Mouse (Mus musculus) heart, postnatal 0 days (tissue): ENCODE measurements around the gene Styx. TPM values are rescaled to one million over a fixed set of nuclear protein-coding genes. Genes with fewer than 3 reads are reported as not detected.

Source experiments
- ATAC-seq: fragments of 200-750 bp; cut with Nextera tagmentation; 2 replicates; pipeline ENCODE4 v1.8.0; 2017; ENCODE audit warnings: low read depth, moderate number of reproducible peaks, moderate library complexity; ENCODE audit not compliant: insufficient read depth
- DNase-seq: peaks from one replicate; pipeline ENCODE4 v3.0.0-alpha.2; 2016; ENCODE audit warnings: low spot score
- H3K27ac ChIP-seq: fragments of 300-500 bp; sonication (generic); 2 replicates; pipeline ENCODE4 v1.5.1; 2014; ENCODE audit warnings: low read depth, mild to moderate bottlenecking
- H3K27me3 ChIP-seq: fragments of 300-500 bp; sonication (generic); 2 replicates; pipeline ENCODE4 v1.6.1; 2014; ENCODE audit warnings: low read length, mixed read lengths; ENCODE audit not compliant: control insufficient read depth, insufficient read depth
- H3K36me3 ChIP-seq: fragments of 300-500 bp; sonication (generic); replicated peaks from 2 replicates; pipeline ENCODE4 v1.6.1; 2014; ENCODE audit warnings: low read length, mixed read lengths; ENCODE audit not compliant: control insufficient read depth, insufficient read depth
- H3K4me1 ChIP-seq: fragments of 300-500 bp; sonication (generic); 2 replicates; pipeline ENCODE4 v1.6.1; 2014; ENCODE audit warnings: antibody characterized with exemption; ENCODE audit not compliant: control insufficient read depth, insufficient read depth
- H3K4me2 ChIP-seq: fragments of 300-500 bp; sonication (generic); 2 replicates; pipeline ENCODE4 v1.6.1; 2014; ENCODE audit warnings: low read depth, mild to moderate bottlenecking, low read length, moderate library complexity
- H3K4me3 ChIP-seq: fragments of 300-500 bp; sonication (generic); 2 replicates; pipeline ENCODE4 v1.5.1; 2014; ENCODE audit warnings: low read depth, low read length
- H3K9ac ChIP-seq: fragments of 300-500 bp; sonication (generic); replicated peaks from 2 replicates; pipeline ENCODE4 v1.6.1; 2014; ENCODE audit warnings: low read depth, low read length, mixed read lengths
- H3K9me3 ChIP-seq: fragments of 300-500 bp; sonication (generic); replicated peaks from 2 replicates; pipeline ENCODE4 v1.6.1; 2016; ENCODE audit warnings: low read length; ENCODE audit not compliant: control insufficient read depth
- CTCF ChIP-seq: IDR thresholded peaks from 2 replicates; pipeline ENCODE4 v1.5.1; 2016; ENCODE audit warnings: antibody characterized with exemption, control low read depth, low read depth
- EP300 ChIP-seq: IDR thresholded peaks from 2 replicates; pipeline ENCODE4 v1.6.1; 2016; ENCODE audit warnings: antibody characterized with exemption, low read depth
- WGBS: fragments of 180-500 bp; shearing (Covaris S2); extraction: QIAGEN DNeasy Blood & Tissue Kit; methylation state at CpG from one replicate; pipeline ENCODE4 v1.1.7; 2014; 5-methylcytosine and 5-hydroxymethylcytosine counted together
- polyA plus RNA-seq: library from polyadenylated mRNA; unstranded; fragments of >200 nt; fragmentation: Nextera tagmentation; extraction: Ambion mirVana; gene quantifications from 2 replicates; pipeline ENCODE4 v1.2.1, GENCODE M21; 2015
- total RNA-seq: library from RNA; depleted of rRNA; stranded (reverse); fragments of >200 nt; gene quantifications from 2 replicates; pipeline ENCODE4 v1.2.3, GENCODE M21; 2014; ENCODE audit warnings: low replicate concordance

Gene Styx
- total and polyA plus RNA-seq, 2 experiments from 2014 or later: 11.9 to 69.9 TPM

DNA sequence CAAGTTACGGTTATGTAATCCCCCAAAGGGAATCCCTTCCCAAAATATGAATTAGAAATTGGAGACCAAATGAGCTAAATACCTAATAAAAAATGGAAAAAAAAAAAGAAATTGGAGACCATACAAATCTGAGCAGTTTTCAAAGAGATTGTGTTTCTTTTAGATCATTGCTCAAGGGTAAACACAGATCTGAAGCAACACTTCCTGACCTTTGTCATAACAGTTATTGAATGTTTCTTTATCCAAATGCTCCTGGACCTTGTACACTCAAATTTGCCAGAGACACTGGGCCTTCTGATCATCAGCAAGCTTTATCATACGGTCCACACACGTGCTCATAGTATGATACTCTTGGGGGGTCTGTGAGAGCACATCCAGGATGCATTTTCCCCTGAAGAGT lies 67.7 kb downstream of the Styx start:
- DNase-seq (no peak), ATAC-seq (no peak)
- H3K27ac ChIP-seq: no peak overlapping the region
- no peak overlapping the region for H3K4me3 ChIP-seq
- H3K4me1 ChIP-seq: no peaks in the 10 kb centered on the region
- H3K27me3 ChIP-seq: no peaks in the 10 kb centered on the region
- H3K4me2 ChIP-seq: no peak overlapping the region
- H3K9me3 ChIP-seq: no peaks in the 10 kb centered on the region
- TF ChIP-seq EP300: no peak
- no peak for TF ChIP-seq CTCF
- no peak overlapping the region for H3K9ac ChIP-seq
- H3K36me3 ChIP-seq: no peaks in the 10 kb centered on the region
- WGBS: 72% methylated on average over 3 of the region's 3 CpGs

DNA sequence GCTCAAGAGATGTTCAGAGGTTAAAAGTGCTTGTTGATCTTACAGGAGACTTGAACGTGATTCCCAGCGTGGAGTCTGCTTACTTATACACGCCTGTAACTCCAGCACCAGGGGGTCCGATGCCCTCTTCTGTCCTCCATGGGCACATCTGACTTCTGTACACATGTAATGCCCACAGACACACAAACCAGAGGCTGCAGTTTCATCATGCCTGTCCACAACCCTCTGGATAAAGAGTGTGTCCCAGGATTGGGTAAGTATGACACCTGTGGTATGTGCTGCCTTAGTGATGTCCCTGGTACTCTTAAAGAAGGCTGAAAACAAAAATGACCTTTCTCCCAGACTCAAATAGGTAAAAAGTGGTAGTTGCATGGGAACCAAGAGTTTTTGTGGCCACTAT lies 68.4 kb downstream of the Styx start:
- WGBS: 71% methylated on average over 4 of the region's 4 CpGs
- TF ChIP-seq CTCF: no peak
- TF ChIP-seq EP300: no peak
- no peak overlapping the region for H3K9ac ChIP-seq
- DNase-seq (no peak), ATAC-seq (no peak)
- H3K4me1 ChIP-seq: no peaks in the 10 kb centered on the region
- no peaks in the 10 kb centered on the region for H3K27me3 ChIP-seq
- no peak overlapping the region for H3K27ac ChIP-seq
- H3K4me3 ChIP-seq: no peak overlapping the region
- H3K9me3 ChIP-seq: no peaks in the 10 kb centered on the region
- H3K4me2 ChIP-seq: no peak overlapping the region
- H3K36me3 ChIP-seq: no peaks in the 10 kb centered on the region

DNA sequence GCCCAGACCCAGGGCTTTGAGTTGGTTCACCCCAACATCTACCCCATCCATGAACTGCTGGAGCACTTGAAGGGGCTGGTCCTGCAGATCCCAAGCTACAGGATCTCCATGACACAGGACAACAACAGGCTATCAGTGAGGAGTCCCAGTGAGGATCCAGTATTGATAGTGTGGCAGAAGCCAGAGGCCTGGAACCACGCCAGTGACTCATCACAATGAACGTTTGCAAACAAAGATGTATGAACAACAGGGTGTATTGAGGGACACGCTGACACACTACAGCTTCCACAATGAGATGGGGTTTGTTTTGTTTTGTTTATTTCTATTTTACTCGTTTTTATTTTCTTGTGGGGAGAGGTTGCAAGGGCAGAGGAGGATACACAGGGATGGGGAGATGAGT lies 71.5 kb downstream of the Styx start:
- H3K9ac ChIP-seq: no peak overlapping the region
- H3K4me2 ChIP-seq: no peak overlapping the region
- TF ChIP-seq CTCF (no peak), EP300 (no peak)
- H3K4me3 ChIP-seq: no peak overlapping the region
- peaks cover 9% of the 10 kb centered on the region; the same call in 1 of the 2 replicates for H3K9me3 ChIP-seq
- H3K36me3 ChIP-seq: no peaks in the 10 kb centered on the region
- 53% methylated on average over 4 of the region's 4 CpGs for WGBS
- no peaks in the 10 kb centered on the region for H3K27me3 ChIP-seq
- H3K27ac ChIP-seq: no peak overlapping the region
- ATAC-seq (no peak), DNase-seq (no peak)
- H3K4me1 ChIP-seq: no peaks in the 10 kb centered on the region

DNA sequence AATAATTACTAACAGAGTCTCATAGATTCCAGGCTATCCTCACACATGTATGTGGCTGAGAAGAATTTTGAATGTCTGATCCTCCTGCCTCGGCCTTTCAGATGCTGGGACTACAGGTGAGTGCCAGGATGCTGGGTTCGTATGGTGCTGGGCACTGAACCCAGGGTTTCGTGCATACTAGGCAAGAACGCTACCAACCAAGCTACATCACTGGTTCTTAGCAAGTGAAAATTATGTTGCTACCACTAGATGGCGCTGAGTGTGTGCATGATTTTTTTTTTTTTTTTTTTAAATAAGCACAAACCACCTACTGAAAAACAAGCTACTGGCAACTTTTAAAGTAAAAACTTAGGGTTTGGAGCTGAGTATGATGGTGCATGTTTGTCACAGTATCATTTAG lies 72.3 kb downstream of the Styx start:
- H3K4me3 ChIP-seq: no peak overlapping the region
- no peak overlapping the region for H3K27ac ChIP-seq
- H3K4me1 ChIP-seq: no peaks in the 10 kb centered on the region
- H3K9me3 ChIP-seq: peaks cover 9% of the 10 kb centered on the region; the same call in 1 of the 2 replicates
- DNase-seq: peak; percentile 72
- peak; percentile 39; the same call in 1 of the 2 replicates for ATAC-seq
- TF ChIP-seq EP300: no peak
- peak; percentile 76 for TF ChIP-seq CTCF
- H3K9ac ChIP-seq: no peak overlapping the region
- H3K4me2 ChIP-seq: no peak overlapping the region
- H3K36me3 ChIP-seq: no peaks in the 10 kb centered on the region
- WGBS: 5% methylated on average over 5 of the region's 5 CpGs
- H3K27me3 ChIP-seq: no peaks in the 10 kb centered on the region

DNA sequence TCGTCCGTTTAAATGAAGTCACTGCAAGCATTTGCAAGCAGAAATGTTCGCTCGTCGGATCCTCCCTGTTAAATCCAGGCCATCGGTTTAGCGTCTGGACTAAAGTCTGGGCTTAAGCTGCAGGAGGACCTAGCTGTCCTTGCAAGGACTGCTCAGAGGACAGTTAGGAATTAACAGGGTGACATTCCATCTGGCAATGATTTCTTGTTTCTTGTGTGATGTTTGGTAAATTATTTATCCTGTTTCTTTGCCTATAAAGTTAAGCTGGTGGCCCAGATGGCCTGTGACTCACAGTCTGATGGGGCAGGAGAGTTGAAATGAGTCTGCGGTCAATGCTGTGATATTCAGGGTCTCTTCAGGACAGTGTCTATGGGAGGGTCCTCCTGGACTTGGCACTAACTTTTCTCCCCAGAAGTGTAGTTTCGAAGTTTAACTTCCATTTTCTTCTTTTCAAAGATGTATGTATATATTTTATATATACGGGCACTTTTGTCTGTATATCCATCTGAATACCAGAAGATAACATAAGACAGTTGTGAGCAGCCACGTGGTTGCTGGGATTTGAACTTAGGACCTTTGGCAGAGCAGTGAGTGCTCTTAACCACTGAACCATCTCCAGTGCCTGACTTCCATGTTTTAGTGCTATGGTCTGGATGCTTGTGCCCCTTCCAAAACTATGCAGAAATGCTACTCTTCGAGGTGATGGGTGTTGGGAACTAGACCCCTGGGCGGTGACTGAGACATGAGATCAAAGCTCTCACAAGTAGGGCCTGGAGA lies 79.4 kb downstream of the Styx start:
- no peaks in the 10 kb centered on the region for H3K4me1 ChIP-seq
- no peak overlapping the region for H3K4me3 ChIP-seq
- peaks cover 19% of the 10 kb centered on the region; the same call in 1 of the 2 replicates for H3K9me3 ChIP-seq
- DNase-seq (no peak), ATAC-seq (no peak)
- no peak overlapping the region for H3K9ac ChIP-seq
- TF ChIP-seq CTCF (no peak), EP300 (no peak)
- H3K36me3 ChIP-seq: no peaks in the 10 kb centered on the region
- 91% methylated on average over 13 of the region's 13 CpGs for WGBS
- no peak overlapping the region for H3K4me2 ChIP-seq
- H3K27me3 ChIP-seq: no peaks in the 10 kb centered on the region
- no peak overlapping the region for H3K27ac ChIP-seq

DNA sequence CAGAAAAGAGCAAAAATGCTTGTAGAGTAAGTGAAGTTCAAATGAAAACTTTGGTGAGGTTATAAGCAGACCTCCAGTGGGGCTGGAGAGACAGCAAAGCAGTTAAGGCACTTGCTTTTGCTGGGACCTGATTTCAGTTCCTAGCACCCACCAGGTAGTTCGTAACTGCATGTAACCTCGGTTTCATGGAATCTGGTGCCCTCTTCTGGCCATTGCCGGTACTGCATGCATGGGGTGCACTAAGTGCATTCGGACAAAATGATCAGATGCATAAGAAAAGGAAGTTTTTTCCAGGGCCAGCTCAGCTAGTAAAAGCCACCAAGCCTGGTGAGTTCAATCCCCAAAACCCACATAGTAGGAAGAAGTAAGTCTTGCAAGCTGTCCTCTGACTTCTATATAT lies 81.1 kb downstream of the Styx start:
- ATAC-seq (no peak), DNase-seq (no peak)
- no peak overlapping the region for H3K27ac ChIP-seq
- peak; percentile 40 for TF ChIP-seq CTCF
- TF ChIP-seq EP300: no peak
- no peak overlapping the region for H3K4me2 ChIP-seq
- 68% methylated on average over 4 of the region's 4 CpGs for WGBS
- H3K9me3 ChIP-seq: peaks cover 12% of the 10 kb centered on the region; the same call in 1 of the 2 replicates
- no peak overlapping the region for H3K9ac ChIP-seq
- no peaks in the 10 kb centered on the region for H3K36me3 ChIP-seq
- H3K27me3 ChIP-seq: no peaks in the 10 kb centered on the region
- no peak overlapping the region for H3K4me3 ChIP-seq
- H3K4me1 ChIP-seq: no peaks in the 10 kb centered on the region
